Mouse (Mus musculus) small intestine, adult 2 months (tissue): ENCODE measurements at regions not wholly inside any gene's neighbourhood (a gene's known extent, or its start where the extent isn't known, plus 50 kb on each side); places are given as distances from the start of the nearest gene placed in this dataset.
"Not testable (repeated sequence)": the region's sequence is repeated elsewhere in the genome, so short reads cannot be mapped to it uniquely, and the experiment has no call there.

Source experiments
- H3K27ac ChIP-seq: fragments of 200-500 bp; 2 replicates; pipeline ENCODE4 v1.5.1; 2012; ENCODE audit warnings: low read depth, low read length, control low read depth, inconsistent platforms; ENCODE audit not compliant: insufficient read depth
- H3K27me3 ChIP-seq: fragments of 200-500 bp; 2 replicates; pipeline ENCODE4 v1.6.1; 2012; ENCODE audit warnings: mild to moderate bottlenecking, moderate library complexity, low read length, inconsistent platforms; ENCODE audit not compliant: control insufficient read depth, insufficient read depth
- H3K36me3 ChIP-seq: fragments of 200-500 bp; 2 replicates; pipeline ENCODE4 v1.6.1; 2012; ENCODE audit warnings: mild to moderate bottlenecking, low read length, control low read depth, inconsistent platforms; ENCODE audit not compliant: control insufficient read depth, insufficient read depth
- H3K4me1 ChIP-seq: fragments of 200-500 bp; 2 replicates; pipeline ENCODE4 v1.6.1; 2012; ENCODE audit warnings: low read length, inconsistent platforms, mixed read lengths; ENCODE audit not compliant: control insufficient read depth, insufficient read depth, insufficient read length
- H3K4me3 ChIP-seq: fragments of 200-500 bp; 2 replicates; pipeline ENCODE4 v1.5.1; 2012; ENCODE audit warnings: low read depth, mild to moderate bottlenecking, control low read depth, inconsistent platforms, low read length, moderate library complexity
- CTCF ChIP-seq: fragments of 200-500 bp; IDR thresholded peaks from 2 replicates; pipeline ENCODE4 v1.5.1; 2012; ENCODE audit warnings: low read depth, mild to moderate bottlenecking, control low read depth, inconsistent platforms, low read length, moderate library complexity, mixed read lengths; ENCODE audit not compliant: insufficient replicate concordance, insufficient read length; ENCODE audit errors: extremely low read depth
- POLR2A ChIP-seq: fragments of 200-500 bp; IDR thresholded peaks from 2 replicates; pipeline ENCODE4 v1.6.1; 2012; ENCODE audit warnings: low read depth, mild to moderate bottlenecking, control low read depth, inconsistent platforms, low read length, moderate library complexity
- WGBS: fragments of 180-500 bp; shearing (Covaris S2); methylation state at CpG from one replicate; pipeline ENCODE4 v1.1.7; 2018; 5-methylcytosine and 5-hydroxymethylcytosine counted together

GRCm38 (mm10) chr13:4858341-4858740, 249.4 kb upstream of the Akr1e1 start:
- Histone ChIP-seq H3K36me3 (no peaks in the 10 kb centered on the region), H3K27me3 (no peaks in the 10 kb centered on the region), H3K4me3 (no peak overlapping the region), H3K4me1 (no peaks in the 10 kb centered on the region), H3K27ac (no peak overlapping the region)
- TF ChIP-seq POLR2A (no peak), CTCF (no peak)
- WGBS: 78% methylated on average over 1 of the region's 1 CpGs

DNA sequence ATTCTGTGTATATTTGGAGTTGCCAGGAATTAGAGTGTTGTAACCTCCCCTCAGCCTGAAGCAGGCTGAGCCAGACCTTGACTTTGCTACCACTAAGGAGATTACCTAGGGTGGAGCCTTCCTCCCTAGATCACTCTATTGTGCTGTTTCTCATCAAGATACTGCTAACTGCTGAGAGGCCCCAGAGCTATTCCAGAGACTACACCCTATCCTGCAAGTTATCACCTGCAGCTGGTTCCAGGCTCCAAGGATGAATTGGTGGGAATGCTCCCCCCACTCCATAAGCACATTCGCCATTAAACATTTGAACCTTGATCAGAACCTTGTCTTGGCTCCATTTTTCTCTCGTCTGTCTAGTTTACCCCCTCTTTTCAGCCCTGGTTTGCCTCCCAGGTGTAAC, 230.5 kb upstream of the Akr1e1 start:
- 77% methylated on average over 2 of the region's 2 CpGs for WGBS

GRCm38 (mm10) chr13:4826756-4827155, 217.8 kb upstream of the Akr1e1 start:
- Histone ChIP-seq H3K27ac (no peak overlapping the region), H3K4me1 (no peaks in the 10 kb centered on the region), H3K36me3 (no peaks in the 10 kb centered on the region), H3K27me3 (no peaks in the 10 kb centered on the region), H3K4me3 (no peak overlapping the region)
- TF ChIP-seq CTCF: no peak
- no peak for TF ChIP-seq POLR2A
- 82% methylated on average over 3 of the region's 3 CpGs for WGBS

More for the DNA sequence above, 230.5 kb upstream of the Akr1e1 start:
- H3K36me3 ChIP-seq, H3K4me1 ChIP-seq, H3K4me3 ChIP-seq, H3K27ac ChIP-seq, H3K27me3 ChIP-seq: not testable (repeated sequence)

GRCm38 (mm10) chr13:4825749-4826148, 216.8 kb upstream of the Akr1e1 start:
- H3K36me3 ChIP-seq, H3K4me1 ChIP-seq, H3K27ac ChIP-seq, H3K27me3 ChIP-seq, H3K4me3 ChIP-seq: not testable (repeated sequence)
- WGBS: 94% methylated on average over 1 of the region's 1 CpGs

DNA sequence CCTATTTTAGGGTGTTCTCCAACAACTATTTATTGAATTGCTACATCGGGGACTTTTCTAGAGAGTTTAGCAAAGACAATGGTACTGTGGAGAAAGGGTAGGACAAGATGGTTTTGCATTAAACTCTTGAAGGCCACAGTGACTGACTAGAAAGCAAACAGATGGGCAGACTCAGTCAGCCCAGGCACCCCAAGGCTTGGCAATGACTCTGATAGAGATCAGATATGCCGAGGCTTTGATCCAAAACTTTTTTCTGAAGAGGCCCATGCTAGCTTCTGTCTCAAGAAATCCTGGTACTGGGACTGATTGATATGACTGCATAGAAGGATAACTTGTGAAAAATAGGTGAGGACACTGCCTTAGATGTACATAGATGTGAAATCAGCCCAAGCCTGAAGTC, 197.9 kb upstream of the Akr1e1 start:
- Histone ChIP-seq H3K4me3 (no peak overlapping the region), H3K36me3 (no peaks in the 10 kb centered on the region), H3K4me1 (no peaks in the 10 kb centered on the region), H3K27ac (no peak overlapping the region), H3K27me3 (no peaks in the 10 kb centered on the region)
- TF ChIP-seq POLR2A (no peak), CTCF (no peak)
- WGBS: 88% methylated on average over 2 of the region's 2 CpGs

- no peaks in the 10 kb centered on the region for H3K36me3 ChIP-seq
- 87% methylated on average over 14 of the region's 14 CpGs for WGBS
- H3K4me3 ChIP-seq: no peak overlapping the region
- no peaks in the 10 kb centered on the region for H3K4me1 ChIP-seq
- no peaks in the 10 kb centered on the region for H3K27me3 ChIP-seq
- no peak overlapping the region for H3K27ac ChIP-seq
- TF ChIP-seq POLR2A: no peak
- TF ChIP-seq CTCF: no peak
Observed at GRCm38 (mm10) chr13:4800666-4801065, 191.7 kb upstream of the Akr1e1 start.

- no peaks in the 10 kb centered on the region for H3K27me3 ChIP-seq
- no peak overlapping the region for H3K27ac ChIP-seq
- no peaks in the 10 kb centered on the region for H3K36me3 ChIP-seq
- H3K4me1 ChIP-seq: no peaks in the 10 kb centered on the region
- no peak overlapping the region for H3K4me3 ChIP-seq
- 80% methylated on average over 2 of the region's 2 CpGs for WGBS
- no peak for TF ChIP-seq POLR2A
- TF ChIP-seq CTCF: no peak
Observed at GRCm38 (mm10) chr13:4791139-4791538, 182.2 kb upstream of the Akr1e1 start.

DNA sequence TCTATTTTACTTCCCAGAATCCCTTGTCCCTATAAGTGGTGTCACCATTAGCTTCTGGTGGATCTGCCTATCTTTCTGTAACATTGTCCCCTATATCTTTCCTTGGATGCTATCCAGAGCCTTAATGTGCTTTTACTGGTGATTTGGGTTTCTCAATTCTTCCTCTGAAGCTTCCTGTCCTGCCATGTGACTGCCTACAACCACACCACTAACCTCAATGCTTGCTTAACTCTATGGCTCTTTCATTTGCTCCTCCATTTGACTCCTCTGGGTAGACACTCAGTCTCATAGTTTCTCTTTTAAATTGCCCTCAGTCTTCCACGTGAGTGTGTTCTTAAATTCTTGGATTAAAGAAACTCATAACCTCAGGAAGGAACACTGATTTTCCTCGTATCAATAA, 181.4 kb upstream of the Akr1e1 start:
- no peak for TF ChIP-seq POLR2A
- no peak for TF ChIP-seq CTCF
- 59% methylated on average over 2 of the region's 2 CpGs for WGBS
- no peaks in the 10 kb centered on the region for H3K4me1 ChIP-seq
- H3K27ac ChIP-seq: no peak overlapping the region
- no peaks in the 10 kb centered on the region for H3K36me3 ChIP-seq
- H3K27me3 ChIP-seq: no peaks in the 10 kb centered on the region
- no peak overlapping the region for H3K4me3 ChIP-seq
